Mouse (Mus musculus): ENCODE data around the gene Plet1.

Plet1 gene

GRCm38 (mm10) chr9:50494311-50494710 lies at the start of gene Plet1:
Gene Plet1 (plus strand): TSS chr9:50494525.
- no peak for DNase-seq (ENCODE audit: low spot score)

GRCm38 (mm10) chr9:50449048-50449447 lies 45.3 kb upstream of the Plet1 start:
- DNase-seq (ENCODE audit: low spot score): no peak

GRCm38 (mm10) chr9:50451456-50452218 lies 42.7 kb upstream of the Plet1 start:
- no peak for DNase-seq (ENCODE audit: low spot score)

GRCm38 (mm10) chr9:50452303-50452775 lies 42.0 kb upstream of the Plet1 start:
- DNase-seq (ENCODE audit: low spot score): peak; percentile 88

- DNase-seq (ENCODE audit: low spot score): no peak
Observed at GRCm38 (mm10) chr9:50457596-50457995, 36.7 kb upstream of the Plet1 start.

- no peak for DNase-seq (ENCODE audit: low spot score)
Observed at GRCm38 (mm10) chr9:50459537-50459936, 34.8 kb upstream of the Plet1 start.

GRCm38 (mm10) chr9:50462494-50463204 lies 31.7 kb upstream of the Plet1 start:
- peak; percentile 80 for DNase-seq (ENCODE audit: low spot score)

- DNase-seq (ENCODE audit: low spot score): no peak
Observed at GRCm38 (mm10) chr9:50463205-50463508, 31.2 kb upstream of the Plet1 start.

- no peak for DNase-seq (ENCODE audit: low spot score)
Observed at GRCm38 (mm10) chr9:50470377-50471100, 23.8 kb upstream of the Plet1 start.

- DNase-seq (ENCODE audit: low spot score): no peak
Observed at GRCm38 (mm10) chr9:50471181-50471901, 23.0 kb upstream of the Plet1 start.

- DNase-seq (ENCODE audit: low spot score): no peak
Observed at GRCm38 (mm10) chr9:50475318-50475717, 19.0 kb upstream of the Plet1 start.

GRCm38 (mm10) chr9:50475745-50476144 lies 18.6 kb upstream of the Plet1 start:
- DNase-seq (ENCODE audit: low spot score): no peak

GRCm38 (mm10) chr9:50476651-50477050 lies 17.7 kb upstream of the Plet1 start:
- DNase-seq (ENCODE audit: low spot score): no peak

- no peak for DNase-seq (ENCODE audit: low spot score)
Observed at GRCm38 (mm10) chr9:50477270-50477669, 17.1 kb upstream of the Plet1 start.

GRCm38 (mm10) chr9:50478826-50479225 lies 15.5 kb upstream of the Plet1 start:
- DNase-seq (ENCODE audit: low spot score): peak; percentile 49

GRCm38 (mm10) chr9:50479476-50479875 lies 14.8 kb upstream of the Plet1 start:
- DNase-seq (ENCODE audit: low spot score): no peak

- no peak for DNase-seq (ENCODE audit: low spot score)
Observed at GRCm38 (mm10) chr9:50482743-50483142, 11.6 kb upstream of the Plet1 start.

GRCm38 (mm10) chr9:50485521-50485920 lies 8.8 kb upstream of the Plet1 start:
- DNase-seq (ENCODE audit: low spot score): no peak

- DNase-seq (ENCODE audit: low spot score): no peak
Observed at GRCm38 (mm10) chr9:50490836-50491235, 3.5 kb upstream of the Plet1 start.

GRCm38 (mm10) chr9:50491531-50492045 lies 2.7 kb upstream of the Plet1 start:
- no peak for DNase-seq (ENCODE audit: low spot score)

- DNase-seq (ENCODE audit: low spot score): no peak
Observed at GRCm38 (mm10) chr9:50493777-50494176, 548 bp upstream of the Plet1 start.
